Mouse (Mus musculus): Measurements from ENCODE around the gene Ptpa.

Ptpa gene

GRCm38 (mm10) chr2:30439631-30440030 is 23.8 kb downstream of the Ptpa start:
- DNase-seq: no peak

- DNase-seq: no peak
These were observed 24.4 kb downstream of the Ptpa start for GRCm38 (mm10) chr2:30440211-30440700.

DNA sequence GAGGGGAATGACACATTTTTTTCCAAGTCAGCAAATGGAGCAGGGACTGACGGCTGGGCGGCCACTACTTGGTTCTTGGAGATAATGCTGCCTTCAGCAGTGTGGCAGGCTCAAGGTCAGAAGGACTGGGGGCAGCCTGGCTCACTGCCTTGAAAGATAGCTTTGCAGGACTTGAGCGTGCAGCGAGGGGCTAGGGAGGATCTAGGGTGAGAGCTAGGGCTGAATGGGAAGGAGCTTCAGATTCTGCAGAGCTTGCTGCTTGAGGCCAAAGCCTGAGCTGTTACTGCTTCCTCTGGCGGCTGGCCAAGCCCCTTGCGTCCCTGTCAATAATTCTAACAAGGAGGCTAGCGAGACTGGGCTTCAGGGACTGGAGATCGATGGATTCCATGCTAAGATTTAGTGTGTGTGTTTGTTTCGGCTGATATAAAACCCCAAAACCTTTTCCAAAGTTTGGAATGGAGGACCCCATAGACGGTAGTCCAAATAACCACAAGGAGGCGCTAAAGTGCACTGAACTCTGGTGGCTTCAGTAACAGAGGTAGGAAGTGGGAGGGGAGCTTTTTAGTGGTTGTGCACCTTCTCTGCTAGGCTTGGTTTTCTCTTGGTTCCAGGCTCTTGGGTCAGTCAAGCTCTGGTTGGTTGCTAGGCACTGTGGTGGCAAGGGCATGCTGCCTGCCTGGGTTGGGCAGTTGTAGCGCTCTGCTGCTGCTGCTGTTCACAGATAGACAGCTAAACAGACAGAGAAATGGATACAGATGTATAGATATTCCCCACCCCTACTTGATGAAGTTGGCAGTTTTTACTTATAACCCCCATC is 25.1 kb downstream of the Ptpa start:
- peak; percentile 55 to 56 for DNase-seq

- peak; percentile 68 to 72 for DNase-seq
These were observed 26.0 kb downstream of the Ptpa start for GRCm38 (mm10) chr2:30441518-30442497.

DNA sequence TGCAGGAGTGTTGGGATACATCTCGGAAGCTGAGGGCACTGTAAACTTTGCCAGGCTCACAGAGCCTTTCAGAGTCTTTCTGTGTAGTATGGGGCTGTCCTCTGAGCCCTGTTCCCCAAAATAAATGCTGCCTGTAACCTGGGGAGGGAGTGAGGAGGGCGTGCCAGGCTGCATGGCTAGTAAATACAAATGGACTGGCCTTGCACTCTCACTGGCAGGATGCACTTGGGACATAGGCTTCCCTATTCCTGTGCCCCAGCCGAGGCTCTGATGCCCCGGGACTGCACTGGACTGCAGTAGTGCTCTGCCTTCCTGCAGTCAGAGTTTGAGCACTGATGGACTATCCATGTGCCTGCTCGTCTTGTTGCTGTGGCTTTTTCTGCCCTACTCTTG is 26.7 kb downstream of the Ptpa start:
- DNase-seq: no peak

GRCm38 (mm10) chr2:30443281-30443680 is 27.4 kb downstream of the Ptpa start:
- no peak for DNase-seq

- no peak for DNase-seq
These were observed 28.2 kb downstream of the Ptpa start for GRCm38 (mm10) chr2:30444006-30444405.

- no peak for DNase-seq
These were observed 28.6 kb downstream of the Ptpa start for GRCm38 (mm10) chr2:30444450-30444849.

DNA sequence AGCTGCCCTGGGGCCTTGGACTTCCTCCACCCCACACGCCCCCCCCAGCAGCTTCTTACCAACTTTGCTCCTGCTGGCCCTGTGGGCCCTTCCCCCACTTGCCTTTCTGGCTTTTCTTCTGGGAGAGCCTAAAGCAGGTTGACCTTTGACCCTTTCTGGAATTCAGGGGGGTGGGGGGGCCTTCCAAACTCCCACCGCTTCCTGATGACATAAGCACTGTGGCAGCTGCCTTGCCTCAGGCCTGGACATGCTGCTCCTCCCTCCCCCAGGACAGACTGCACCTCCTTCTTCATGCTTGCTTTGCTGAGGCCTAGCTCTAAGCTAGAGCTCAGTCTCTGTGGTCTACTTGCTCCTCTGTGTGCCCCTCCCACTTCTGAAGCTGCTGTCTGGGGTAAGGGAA is 29.5 kb downstream of the Ptpa start:
- no peak for DNase-seq

GRCm38 (mm10) chr2:30446891-30447826 is 31.3 kb downstream of the Ptpa start:
- no peak for DNase-seq

DNA sequence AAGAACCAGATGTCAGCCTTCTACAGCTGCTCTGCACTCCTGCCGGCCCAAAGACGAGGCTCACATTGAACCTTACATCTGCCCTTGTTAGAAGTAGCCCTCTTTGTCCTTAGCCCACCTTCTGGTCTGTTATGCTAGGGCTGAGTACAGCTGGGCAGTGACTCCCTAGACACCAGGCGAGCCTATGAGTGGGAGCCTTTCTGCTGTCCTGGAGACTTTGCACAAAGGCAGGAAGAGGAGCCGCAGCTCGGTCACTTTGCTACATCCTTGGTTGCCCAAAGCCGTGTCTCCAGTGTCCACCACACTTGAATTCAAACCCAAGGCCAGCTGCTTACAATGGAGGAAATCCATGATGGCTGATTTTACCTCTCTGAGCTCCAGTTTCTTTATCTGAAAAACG is 32.5 kb downstream of the Ptpa start:
- no peak for DNase-seq

GRCm38 (mm10) chr2:30450530-30450929 is 34.7 kb downstream of the Ptpa start:
- no peak for DNase-seq

GRCm38 (mm10) chr2:30451525-30451924 is 35.7 kb downstream of the Ptpa start:
- no peak for DNase-seq

GRCm38 (mm10) chr2:30453570-30453969 is 37.7 kb downstream of the Ptpa start:
- DNase-seq: no peak

DNA sequence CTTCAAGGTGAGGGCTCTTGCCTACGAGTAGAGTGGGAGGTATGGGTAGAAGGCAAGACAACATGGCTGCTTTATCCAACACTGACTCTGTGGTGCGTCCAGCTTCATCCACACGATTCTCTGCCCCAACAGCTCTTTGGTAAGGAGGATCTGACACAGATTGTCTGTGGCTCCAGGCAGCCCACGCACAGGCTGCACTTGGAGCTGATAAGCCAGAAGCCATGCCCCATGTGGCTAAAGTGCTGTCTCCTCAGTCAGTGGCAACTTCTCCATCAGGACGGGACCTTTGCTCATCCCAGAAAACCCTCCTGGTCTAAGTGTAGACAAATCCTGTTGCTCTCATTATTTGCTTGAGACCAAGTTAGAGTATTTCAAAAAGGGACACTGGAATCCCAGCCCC is 38.7 kb downstream of the Ptpa start:
- DNase-seq: no peak

- no peak for DNase-seq
These were observed 40.5 kb downstream of the Ptpa start for GRCm38 (mm10) chr2:30456104-30456980.

DNA sequence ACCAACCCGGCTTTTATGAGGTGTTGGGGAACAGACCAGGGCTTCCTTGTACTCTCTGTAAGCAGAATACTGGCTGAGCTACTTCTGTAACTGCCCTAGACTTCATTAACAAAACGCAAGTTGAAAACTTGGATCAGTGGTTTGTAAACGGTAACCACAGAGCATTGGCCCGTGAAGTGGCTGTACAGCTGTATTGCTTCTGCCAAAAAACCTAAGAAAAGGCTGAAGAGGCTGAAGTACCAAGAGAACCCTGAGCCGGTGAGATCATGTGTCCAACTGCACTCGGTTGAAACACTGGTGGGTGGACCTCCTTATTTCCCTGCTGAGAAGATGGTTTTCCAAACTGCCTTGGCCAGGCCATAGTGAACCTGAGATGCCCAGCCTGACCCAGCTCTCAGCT is 42.5 kb downstream of the Ptpa start:
- DNase-seq: no peak

GRCm38 (mm10) chr2:30459241-30459640 is 43.4 kb downstream of the Ptpa start:
- no peak for DNase-seq

- no peak for DNase-seq
These were observed 47.5 kb downstream of the Ptpa start for GRCm38 (mm10) chr2:30463341-30463761.

- peak; percentile 57 for DNase-seq
These were observed 48.1 kb downstream of the Ptpa start for GRCm38 (mm10) chr2:30463904-30464330.

DNA sequence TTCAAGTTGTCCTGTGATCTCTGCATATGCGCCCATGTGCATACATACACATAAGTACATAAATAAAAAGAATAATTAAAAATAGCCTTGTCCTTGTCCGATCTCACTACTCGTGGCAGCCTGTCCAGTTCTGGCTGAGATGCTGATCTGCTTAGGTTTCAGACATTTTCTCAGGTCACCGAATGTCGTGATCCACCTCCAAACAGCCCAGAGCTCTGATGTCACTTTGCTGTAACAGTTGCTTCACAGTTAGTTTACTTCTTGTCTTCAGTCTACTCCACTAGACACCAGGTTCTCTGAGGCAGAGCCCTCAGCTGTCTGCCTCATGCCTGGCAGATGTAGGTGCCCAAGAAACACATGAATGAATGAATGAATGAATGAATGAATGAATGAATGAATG is 48.6 kb downstream of the Ptpa start:
- no peak for DNase-seq
